Mouse (Mus musculus): ENCODE results near the gene Kcnmb3.
"Not testable (repeated sequence)": the region's sequence is repeated elsewhere in the genome, so short reads cannot be mapped to it uniquely, and the experiment has no call there.

The Kcnmb3 gene

DNA sequence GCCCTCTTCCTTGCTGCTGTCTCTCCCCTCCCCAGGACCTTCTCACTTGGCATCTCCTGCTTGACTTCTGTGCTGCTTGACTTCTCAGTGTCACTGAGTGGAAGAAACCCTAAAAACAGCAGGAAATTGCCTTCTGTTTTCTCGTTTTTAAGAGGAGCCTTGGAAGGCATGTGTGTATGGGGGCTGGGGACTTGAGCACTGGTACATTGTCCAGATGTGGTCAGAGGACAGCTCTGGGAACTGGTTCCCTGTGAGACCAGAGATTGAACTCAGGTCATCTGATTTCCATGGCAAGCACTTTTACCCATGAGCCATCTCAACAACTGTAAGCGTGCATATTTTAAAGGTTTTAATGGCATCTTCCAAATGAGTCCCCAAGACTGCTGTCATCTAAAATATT is 58.0 kb downstream of the Kcnmb3 start:
- no peak for DNase-seq (ENCODE audit: low read depth)

DNA sequence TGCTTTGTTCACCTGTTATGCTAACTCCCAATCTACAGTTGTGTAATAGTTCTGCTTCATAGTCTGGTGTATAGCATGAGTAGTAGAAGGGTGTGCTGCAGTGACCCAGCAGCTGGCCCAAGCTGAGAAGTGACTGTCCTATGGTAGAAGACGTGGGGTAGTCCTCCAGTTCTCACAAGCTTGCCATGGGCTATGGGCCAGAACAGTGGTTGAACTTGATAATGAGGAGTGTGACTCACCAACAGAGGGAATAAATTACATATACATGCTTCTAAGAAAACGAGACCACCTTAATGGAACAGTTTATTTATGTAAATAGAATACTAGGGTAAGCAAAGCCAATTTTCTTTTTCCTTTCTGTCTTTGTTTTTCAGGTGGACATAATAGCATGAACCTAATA is 61.6 kb downstream of the Kcnmb3 start:
- DNase-seq (ENCODE audit: low read depth): no peak

GRCm38 (mm10) chr3:32429351-32429750 is 62.7 kb downstream of the Kcnmb3 start:
- not testable (repeated sequence) for DNase-seq (ENCODE audit: low read depth)

- DNase-seq (ENCODE audit: low read depth): no peak
These were observed 63.1 kb downstream of the Kcnmb3 start for GRCm38 (mm10) chr3:32428921-32429320.

GRCm38 (mm10) chr3:32428361-32428760 is 63.7 kb downstream of the Kcnmb3 start:
- DNase-seq (ENCODE audit: low read depth): no peak

- DNase-seq (ENCODE audit: low read depth): no peak
These were observed 64.3 kb downstream of the Kcnmb3 start for GRCm38 (mm10) chr3:32427695-32428094.
